Mouse (Mus musculus) heart, adult 11 months (tissue): ENCODE results near the gene Arl4c.

ENCODE experiments used
- DNase-seq: peaks from one replicate; pipeline ENCODE4 v3.0.0; 2022

Arl4c gene

DNA sequence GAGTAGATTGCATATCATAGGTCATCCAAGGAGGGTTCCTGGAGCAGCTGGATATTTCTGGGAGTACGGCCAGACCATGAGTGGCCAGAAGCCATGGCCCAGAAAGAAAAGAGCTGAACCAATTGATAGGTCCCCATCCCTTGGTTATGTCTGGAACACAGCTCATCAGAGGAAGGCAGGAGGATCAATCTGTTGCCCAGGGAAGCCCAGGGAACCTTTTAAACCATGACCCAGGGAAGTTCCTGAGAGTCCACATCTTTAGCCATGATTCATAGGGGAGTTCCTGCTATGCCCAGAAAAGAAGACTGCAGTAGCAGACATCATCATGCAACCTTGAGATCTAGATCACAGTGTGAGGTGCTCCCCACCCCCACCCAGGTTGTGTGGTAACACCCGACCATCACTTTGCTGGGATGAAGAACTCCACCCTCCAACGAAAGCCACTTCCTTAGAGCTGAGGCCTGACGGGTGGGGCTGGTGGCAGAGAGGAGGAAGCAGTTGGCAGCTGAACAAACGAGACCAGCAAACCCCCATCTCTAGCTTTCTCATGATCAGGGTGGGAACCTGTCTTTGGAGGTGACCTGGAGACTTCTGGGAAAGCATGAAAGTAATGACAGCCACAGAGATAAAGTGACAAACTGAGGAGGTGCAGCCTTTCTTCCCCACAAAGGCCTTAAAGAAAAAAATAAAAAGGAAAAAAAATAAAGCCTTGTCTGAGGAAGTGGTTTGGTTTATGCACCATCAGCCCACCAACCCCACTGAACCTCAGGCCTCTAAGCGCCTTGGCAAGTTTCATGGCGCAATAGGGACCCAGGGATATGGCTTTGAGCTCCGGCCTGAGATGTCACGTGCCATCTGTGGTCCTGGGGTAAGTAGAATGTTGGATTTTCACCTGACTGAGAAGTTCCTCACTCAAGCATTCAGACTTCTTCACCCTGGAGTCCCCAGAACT, 47.2 kb downstream of the Arl4c start:
- DNase-seq: peak; percentile 96

DNA sequence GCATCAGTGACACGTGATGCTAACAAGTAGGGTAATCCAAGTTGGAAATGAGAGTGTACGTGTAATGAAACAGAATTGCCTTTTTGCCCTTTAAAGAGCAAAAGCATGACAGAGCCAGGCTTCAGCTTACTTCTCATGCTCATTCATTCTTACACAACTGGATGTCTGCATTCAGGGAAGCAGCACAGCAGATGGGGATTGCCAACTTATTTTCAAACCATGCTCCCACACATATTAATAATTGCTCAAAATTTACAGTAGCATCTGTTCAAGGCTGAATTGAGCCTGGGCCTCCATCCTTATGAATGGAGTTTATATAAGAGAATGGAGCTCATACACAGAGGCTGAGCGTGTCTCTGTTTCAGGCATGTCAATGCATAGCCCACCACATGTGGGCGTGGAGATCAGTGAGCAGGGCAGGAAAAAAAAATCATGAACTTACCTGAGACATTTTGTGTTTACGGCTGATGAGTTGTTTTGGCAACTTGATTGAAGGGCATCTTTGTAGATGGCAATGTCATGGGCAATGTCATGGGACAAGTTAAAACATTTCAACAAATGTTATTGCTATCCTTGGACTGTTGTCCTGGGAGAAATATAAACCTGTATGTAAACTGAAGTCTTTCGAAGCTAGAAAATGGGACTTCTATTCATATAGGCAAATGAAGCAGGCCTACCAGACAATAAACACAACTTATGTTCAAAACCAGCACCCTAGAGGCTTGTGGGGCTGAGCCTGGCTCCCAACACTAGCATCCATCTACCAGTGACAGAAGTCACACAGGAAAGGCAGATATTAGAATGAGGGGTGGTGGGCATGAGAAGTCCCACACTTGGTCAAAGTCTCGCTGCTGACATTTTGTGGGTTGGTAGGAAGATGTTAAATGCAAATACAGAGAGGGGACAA, 48.2 kb downstream of the Arl4c start:
- no peak for DNase-seq

DNA sequence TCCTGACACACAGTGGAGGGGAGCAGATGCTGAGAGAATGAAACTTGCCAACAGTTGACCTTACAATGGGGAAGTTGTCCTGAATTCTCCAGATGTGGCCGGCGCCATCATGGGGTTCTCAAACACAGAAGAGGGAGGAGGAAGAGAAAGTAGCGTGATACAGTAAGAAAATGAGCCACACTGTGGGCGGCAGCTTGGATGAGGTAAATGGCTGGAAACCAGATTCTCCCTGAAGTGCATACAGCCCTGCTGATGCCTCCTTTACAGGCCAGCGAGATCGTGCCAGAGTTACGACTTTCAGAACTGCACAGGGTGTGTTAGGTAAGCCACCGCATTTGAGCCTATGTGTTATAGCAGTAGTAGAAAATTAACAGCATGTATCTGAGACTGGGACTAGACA, 49.3 kb downstream of the Arl4c start:
- peak; percentile 93 for DNase-seq

DNA sequence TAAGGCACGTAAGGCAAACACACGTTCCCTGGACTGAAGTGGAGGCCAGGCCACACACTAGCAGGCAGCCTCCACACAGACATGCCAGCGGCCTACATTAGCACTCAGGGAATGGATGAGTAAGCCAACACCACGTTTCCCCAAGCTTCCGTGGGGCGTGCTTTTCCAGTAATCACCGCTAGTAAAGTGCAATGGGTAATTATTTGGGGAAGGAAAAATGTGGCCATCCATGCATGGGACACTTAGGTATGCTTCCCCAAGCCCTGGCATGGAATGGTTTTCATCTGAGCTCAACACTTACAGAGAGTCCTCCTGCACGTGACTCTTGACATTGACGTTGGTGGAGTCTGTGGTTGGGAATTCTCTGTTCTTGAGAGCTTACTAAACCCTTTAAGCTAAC, 50.4 kb downstream of the Arl4c start:
- DNase-seq: no peak

DNA sequence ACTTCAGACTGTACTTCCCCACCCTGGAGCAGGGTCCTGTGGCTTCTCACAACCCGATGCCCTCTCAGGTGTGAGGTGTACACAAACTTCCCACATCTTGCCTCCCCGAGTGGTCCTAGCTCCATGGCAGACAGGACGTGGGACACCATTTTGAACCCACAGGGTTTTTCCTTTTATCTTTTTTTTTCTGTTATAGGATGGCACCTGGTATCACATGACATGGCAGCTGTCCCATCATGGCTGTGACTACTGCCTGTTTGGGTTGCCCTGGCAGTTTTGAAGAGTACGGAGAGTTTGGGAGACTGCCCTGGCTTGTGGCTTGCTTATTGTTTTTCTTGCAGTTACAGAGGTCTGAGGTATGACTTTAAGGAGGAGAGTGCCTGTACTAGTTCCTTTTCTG, 53.3 kb downstream of the Arl4c start:
- no peak for DNase-seq

DNA sequence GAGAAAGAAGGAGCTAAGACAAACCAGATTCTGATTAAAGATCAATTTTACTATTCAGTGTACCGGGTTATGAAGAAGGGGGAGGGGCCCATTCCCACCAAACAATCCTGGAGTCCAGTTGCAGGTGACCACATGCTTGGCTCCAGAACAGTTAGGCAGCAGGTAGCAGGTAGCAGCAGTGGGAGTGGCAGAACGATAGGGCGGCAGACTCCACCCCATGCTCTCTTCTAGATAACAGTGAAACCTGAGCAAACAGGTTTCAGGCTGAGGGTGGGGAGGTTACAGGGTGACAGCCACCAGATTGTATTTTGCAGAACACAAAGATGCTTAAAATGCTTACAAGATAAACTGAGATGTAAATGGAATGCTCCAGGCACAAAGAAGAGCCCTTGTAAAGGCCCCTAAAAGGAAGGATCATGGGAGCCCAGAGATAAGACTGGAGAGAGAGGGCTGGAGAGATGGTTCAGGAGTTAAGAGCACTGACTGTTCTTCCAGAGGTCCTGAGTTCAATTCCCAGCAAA, 56.4 kb downstream of the Arl4c start:
- DNase-seq: no peak

DNA sequence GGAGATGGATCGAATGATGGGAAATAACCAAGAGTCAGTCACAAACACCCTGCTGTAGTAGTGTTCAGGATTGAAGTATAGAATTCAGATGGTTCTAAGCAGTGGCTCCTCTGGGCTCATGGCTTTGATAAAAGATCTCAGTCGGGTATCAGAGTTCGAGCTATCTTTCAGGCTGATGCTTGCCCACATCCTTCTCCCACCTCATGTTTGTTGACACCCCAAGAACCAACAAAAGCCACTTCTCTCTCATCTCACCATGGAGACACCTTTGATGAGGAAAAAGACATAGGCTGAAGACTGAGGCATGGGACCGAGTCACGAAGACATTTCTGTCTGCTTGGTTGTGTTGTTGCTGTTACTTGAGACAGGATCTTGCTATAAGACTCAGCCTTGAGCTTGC, 57.6 kb downstream of the Arl4c start:
- no peak for DNase-seq

DNA sequence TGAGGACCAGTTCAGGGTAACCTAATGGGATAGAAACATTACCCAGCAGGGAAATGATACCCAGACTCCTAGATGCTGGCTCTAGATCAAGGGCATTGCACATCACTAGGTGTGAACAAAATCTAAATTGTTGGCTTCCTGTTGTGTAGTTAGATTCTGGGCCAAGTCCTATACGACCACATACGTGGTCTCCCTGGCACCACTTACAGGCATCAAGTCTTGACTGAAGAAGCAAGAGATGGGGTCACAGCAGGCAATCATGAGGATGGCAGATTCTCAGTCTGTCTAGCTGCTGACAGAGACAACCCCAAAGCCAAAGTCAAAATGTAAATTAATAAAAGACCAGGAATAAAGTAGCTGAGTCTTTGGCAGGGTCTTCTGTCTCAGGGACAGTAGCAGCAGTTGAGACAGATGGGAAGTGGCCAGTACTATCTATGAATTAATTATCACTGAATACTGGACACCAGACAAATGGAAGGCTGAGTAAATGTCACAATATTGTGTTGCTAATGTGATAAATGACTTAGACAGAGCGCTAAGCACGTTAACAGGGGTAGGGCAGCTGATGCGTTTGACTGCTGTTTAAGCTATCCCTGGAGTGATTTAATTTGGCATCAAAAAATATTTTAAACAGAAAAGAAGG, 58.7 kb downstream of the Arl4c start:
- DNase-seq: no peak

DNA sequence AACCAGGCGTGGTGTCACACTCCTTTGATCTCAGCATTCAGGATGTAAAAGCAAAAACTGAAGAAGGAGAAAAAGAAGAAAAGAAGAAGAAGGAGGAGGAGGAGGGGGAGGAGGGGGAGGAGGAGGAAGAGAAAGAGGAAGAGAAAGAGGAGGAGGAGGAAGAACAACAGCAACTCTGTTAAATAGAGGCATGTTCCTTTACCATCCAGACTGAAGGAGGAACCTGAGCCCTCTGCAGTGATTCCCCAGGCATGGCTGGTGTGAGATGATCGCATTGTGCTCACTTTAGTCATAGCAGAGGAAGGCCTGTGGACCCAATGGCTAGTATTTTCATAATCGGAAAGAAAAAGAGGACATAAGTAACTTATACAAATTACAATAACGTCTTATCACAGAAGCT, 59.3 kb downstream of the Arl4c start:
- DNase-seq: no peak

DNA sequence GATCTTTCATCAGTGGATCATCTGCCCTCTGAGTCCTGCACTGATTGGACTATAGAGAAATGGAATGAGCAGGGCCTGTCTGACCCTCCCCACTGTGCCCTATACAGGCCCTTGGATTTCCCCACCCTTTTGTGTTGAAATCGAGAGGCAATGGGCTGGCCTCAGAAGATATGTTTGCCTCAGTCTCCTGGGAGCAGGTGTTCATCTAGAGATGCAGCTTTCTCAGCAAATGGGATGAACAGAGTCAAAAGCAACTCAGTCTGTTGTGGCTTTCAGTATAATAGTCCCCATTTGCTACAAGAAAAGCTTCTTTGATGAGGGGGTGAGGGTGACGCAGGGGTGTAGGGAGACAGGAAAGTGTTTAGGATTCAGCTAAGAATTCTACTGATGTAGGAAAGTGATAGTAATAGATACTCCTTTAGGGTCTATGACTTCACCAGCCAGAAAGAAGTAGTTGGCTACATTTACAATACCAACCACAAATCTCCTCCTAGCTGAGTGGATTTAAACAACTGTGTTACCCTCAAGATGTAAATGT, 60.3 kb downstream of the Arl4c start:
- no peak for DNase-seq

DNA sequence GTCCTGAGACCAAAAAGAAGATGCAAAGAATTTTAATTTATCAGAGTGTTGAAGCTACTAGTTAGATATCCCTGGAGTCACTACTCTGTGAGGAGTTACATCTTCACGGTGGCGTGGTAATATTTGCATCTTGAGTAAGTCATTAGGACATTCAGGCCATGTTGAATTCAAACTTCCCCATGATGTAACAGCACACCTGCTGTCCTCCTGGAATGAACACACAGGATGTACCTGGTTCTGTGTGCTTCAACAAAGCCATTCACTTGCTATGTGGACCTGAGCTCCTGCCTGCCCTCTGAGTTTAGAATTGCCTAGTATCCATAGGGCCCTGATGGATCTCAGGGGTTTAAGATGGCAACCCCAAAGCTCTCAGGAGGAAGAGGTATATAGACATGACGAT, 60.8 kb downstream of the Arl4c start:
- DNase-seq: no peak

DNA sequence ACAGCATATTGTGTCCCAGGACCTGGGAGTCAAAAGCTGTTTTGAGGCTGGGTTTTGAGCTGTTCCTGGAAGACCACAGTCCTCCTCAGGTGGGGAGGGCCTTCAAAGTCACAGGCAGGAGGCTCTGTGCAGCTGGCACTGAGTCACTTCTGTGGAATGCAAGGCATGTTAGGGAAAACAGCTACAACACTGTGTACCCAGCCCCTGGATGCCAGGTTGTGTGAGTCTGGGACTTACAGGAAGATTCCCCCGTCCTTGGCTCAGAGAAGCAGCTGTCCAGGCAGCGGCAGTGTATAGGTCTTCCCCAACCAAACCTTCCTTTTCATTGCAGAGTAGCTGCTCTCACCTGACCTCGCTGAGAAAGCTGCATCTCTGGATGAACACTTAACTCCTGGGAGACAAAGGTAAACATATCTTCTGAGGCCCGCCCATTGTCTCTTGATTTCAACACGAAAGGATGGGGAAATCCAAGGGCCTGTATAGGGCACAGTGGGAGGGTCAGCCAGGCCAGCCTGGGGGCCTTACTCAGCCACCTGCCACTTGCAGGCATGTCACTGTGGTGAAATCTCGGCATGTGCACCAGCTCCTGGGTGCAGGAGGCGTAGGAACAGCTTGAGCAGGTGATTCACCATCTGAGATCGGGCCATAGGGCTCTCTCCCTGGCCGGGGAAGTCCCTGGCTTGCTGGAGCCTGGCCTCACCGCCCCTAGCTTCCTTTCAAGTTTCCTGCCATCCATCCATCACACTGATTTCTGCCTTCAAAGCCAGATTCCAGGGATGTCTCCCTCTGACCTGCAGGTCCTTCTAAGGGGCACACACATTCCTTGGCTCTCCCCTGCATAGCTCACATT, 62.4 kb downstream of the Arl4c start:
- peak; percentile 90 for DNase-seq

DNA sequence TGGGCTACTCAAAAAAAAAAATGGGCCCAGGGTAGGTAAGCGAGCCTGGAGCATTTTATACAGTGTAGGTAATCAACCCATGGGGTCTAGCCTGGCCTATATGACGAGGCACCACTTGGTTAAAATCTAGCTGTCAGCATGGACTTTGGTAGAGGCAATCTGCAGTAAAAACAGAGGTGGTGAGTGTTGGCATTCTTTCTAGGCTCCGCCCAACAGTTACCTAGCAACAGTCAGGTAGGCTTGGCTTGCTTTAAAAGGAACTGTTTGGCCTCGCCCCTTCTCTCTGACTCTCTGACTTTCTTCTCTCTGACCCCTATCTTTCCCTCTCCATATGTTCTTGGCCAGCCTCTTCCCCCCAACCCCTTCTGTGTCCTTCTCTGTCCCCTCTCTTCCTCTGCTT, 63.4 kb downstream of the Arl4c start:
- DNase-seq: peak; percentile 85

DNA sequence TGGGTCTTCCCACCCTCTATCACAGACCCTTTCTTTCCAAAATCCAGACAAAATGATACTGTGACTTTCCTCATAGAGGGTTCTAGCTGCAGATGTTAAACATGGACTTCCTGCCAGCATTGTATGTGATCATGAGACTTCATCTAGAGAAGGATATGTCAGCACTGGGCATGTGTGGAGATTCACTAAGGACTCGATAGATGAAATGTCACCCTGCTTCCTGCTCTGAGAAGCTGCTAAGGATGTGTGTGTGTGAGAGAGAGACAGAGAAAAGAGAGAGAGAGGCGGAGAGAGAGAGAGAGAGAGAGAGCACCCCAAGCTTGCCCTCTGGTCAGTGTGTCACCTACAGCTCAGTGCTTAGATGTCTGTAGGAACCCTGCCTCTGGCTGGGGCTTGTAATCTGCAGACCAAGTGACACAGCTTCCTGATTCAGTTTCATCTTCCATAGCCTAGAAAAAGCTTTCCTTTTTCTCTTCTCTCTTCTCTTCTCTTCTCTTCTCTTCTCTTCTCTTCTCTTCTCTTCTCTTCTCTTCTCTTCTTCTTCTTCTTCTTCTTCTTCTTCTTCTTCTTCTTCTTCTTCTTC, 65.4 kb downstream of the Arl4c start:
- peak; percentile 9 for DNase-seq

DNA sequence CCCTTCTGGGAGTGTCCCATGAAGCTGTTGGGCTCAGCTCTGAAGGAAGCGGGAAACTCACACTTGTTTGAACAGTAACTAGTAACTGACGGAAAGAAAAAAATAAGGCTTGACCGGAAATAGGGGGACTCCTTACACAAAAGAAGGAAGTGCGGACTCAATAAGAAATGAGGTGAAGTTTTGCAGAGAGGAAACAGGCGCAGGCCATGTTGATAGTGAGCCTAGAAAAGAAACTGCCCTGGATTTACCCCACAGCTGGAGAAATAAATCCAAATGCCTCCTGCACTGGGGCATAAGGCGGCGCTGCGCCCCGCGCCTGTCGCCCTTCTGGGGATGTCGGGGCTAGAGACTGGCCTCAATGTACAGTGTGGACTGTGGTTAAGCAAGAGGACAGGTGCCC, 66.4 kb downstream of the Arl4c start:
- DNase-seq: peak; percentile 96

DNA sequence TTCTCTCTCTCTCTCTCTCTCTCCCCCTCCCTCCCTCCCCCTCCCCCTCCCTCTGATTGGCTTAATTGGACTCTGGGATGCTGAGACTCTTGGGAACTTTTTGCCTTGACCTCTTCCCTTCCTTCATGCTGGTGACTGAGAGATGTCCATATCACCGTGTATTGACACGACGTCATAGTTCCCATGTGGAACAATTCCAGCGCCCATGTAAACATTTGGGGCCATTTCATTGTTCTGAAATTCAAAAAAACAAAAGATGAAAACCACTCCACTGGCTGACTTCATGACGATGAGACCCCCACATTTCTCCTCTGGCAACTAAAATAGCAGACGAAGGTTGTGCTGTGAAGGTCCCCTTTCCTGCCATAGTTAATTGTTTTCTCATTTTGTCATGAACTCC, 69.2 kb downstream of the Arl4c start:
- DNase-seq: peak; percentile 76

DNA sequence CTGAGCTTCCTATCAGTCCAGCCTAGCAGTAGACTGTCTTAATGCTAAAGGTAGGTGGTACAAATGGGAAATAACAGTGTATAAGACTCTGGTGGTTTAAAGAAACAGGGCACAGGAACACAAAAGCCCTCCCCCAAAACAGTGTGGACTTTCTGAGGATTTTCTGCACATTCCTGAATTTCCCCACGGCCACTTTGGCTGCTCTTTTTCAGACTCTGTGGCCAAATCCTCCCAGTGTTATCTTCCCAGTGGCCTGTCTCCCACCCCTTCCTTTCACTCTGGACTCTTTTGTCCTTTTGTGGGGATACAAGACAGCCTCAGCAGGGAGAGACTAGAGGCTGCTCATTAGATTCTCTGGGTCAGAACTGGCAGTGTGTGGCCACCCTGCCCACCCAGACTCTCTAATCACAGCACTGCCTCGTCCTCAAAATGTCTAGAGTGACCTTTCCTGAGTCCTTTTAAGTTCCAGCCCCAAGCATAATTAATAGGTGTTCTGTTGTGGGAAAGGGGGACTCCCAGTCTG, 72.0 kb downstream of the Arl4c start:
- peak; percentile 82 for DNase-seq

DNA sequence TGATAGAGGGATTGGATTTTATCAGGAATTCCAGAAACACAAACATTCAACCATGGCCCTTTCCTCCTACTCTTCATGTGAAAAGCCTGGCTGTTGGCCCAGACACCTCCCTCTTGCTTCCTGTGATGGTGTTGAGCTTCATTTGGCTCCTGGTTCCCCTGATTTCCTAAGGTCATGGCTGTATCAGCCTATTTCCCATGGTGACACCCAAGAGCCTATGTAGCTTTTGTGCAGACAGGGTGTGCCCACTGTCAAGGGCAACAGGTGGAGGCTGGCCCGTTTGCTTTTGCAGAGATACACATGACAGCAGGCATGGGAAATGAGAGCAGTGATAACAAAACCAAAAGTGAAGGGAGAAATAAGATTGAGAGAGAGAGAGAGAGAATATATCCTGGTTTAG, 76.8 kb downstream of the Arl4c start:
- DNase-seq: peak; percentile 95

DNA sequence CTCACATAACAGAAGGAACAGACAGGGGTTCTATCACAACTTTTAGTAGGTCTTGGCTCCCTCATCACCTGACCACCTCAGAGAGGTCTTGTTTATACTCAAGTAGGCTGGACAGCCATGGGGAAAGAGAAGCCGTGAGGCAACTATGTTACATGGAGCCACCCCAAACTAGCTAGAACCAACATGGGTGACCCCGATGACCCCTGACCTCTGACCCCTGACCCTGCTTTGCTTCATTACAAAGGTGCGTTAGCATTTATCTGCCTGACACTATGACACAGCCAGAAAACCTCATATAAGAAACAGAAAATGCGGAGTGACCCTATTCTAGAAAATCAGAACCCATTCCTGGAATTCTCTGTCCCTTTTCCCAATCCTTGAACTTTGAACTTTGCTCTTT, 77.6 kb downstream of the Arl4c start:
- peak; percentile 83 for DNase-seq

DNA sequence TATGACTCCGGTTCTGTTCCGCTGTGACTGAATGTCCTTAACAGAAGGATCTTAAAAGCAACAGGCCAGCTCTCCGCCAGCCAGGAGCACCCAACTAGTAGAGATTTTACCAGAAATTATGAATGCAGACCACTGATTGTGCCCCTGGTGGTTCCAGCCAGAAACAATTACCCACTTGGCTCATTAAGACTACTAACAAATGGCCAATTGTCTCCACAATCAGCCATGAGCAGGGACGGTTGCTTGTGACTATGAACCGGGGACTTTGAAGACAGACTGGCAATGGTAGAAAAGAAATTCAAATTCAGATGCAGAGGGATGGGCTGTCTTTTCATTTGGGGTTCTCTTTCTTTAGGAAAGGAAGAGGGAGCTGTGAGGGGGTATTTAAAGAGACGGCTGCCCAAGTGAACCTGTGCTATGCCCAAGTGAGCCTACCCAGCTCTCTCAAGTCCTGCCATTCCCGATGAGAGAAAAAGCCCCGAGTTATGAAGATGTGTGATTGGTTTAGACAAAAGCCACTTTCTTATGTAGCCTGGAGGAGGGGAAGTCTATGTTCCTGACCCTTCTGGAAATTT, 78.4 kb downstream of the Arl4c start:
- peak; percentile 29 for DNase-seq
